Mouse (Mus musculus): ENCODE data around the gene Klk1b21. TPM values are rescaled to one million over a fixed set of nuclear protein-coding genes. Genes with fewer than 3 reads are reported as not detected.
"Not testable (repeated sequence)": the region's sequence is repeated elsewhere in the genome, so short reads cannot be mapped to it uniquely, and the experiment has no call there.

Gene Klk1b21
- polyA plus RNA-seq (2015; fragmentation: Nextera tagmentation; extraction: Ambion mirVana), result not detected in 2 replicates

DNA sequence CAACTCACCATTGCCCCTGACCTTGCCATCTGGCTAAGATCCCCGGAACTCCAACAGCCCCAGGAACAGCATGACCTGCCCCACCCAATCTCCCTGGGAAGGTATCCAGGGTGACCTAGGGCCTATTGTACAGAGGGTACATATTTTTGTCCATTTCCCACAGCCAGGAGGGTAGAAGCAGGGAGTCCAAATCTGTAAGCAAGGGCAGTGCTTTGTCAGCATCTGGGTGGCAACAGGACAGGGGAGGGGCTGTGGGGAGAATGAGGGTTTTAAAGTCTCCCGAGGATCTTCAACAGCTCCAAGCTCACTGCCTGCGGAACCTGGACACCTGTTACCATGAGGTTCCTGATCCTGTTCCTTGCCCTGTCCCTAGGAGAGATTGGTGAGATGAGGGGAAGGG lies at the start of gene Klk1b21:
Klk1b21 (plus strand) TSS at position 301 of the 400 bp plus-strand sequence.
- 55% methylated on average over 3 of the region's 3 CpGs for WGBS
- H3K27me3 ChIP-seq (ENCODE audit: control insufficient read depth, insufficient read depth, low read length); H3K4me1 ChIP-seq (replicated peaks; ENCODE audit: control insufficient read depth, insufficient read depth); H3K9me3 ChIP-seq (ENCODE audit: control insufficient read depth, low read length); DNase-seq (ENCODE audit: low spot score); H3K9ac ChIP-seq (ENCODE audit: low read length); H3K27ac ChIP-seq (replicated peaks); H3K4me3 ChIP-seq (ENCODE audit: low read depth, low read length); ATAC-seq (ENCODE audit: low FRiP score, low TSS enrichment); H3K36me3 ChIP-seq (ENCODE audit: control insufficient read depth, insufficient read depth, low read length); H3K4me2 ChIP-seq (replicated peaks; ENCODE audit: low read depth): not testable (repeated sequence)

DNA sequence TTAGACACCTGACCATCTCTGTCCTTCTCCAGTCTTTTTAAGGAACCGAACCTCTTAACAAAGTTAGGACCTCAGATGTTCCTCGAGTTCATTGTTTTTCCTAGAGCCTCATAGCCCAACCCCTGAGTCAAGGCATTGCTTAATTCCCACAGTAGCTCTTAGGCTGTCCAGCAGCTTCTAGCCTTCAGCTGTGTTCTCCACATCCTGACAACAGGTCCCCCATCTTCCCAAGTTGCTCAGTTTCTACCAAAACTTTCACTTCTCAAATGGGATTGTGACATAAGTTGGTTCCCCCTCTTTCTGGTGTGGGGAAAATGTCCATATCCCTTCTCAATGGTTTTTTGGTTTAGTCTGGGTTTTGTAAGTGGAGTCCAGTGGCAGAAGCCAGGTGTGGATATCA lies 30.0 kb upstream of the Klk1b21 start:
- ATAC-seq (ENCODE audit: low FRiP score, low TSS enrichment) (no peak), DNase-seq (ENCODE audit: low spot score) (no peak)
- Histone ChIP-seq H3K27ac (replicated peaks) (no peak overlapping the region), H3K27me3 (ENCODE audit: control insufficient read depth, insufficient read depth, low read length) (no peaks in the 10 kb centered on the region), H3K9me3 (ENCODE audit: control insufficient read depth, low read length) (no peaks in the 10 kb centered on the region), H3K36me3 (ENCODE audit: control insufficient read depth, insufficient read depth, low read length) (no peaks in the 10 kb centered on the region), H3K4me3 (ENCODE audit: low read depth, low read length) (no peak overlapping the region), H3K9ac (ENCODE audit: low read length) (no peak overlapping the region), H3K4me2 (replicated peaks; ENCODE audit: low read depth) (no peak overlapping the region), H3K4me1 (replicated peaks; ENCODE audit: control insufficient read depth, insufficient read depth) (no peaks in the 10 kb centered on the region)
- TF ChIP-seq CTCF (IDR thresholded peaks at IDR 0.05; ENCODE audit: low read depth), result no peak
- no peak for TF ChIP-seq EP300 (optimal IDR thresholded peaks at IDR 0.05)
- WGBS, result 72% methylated on average over 2 of the region's 2 CpGs

DNA sequence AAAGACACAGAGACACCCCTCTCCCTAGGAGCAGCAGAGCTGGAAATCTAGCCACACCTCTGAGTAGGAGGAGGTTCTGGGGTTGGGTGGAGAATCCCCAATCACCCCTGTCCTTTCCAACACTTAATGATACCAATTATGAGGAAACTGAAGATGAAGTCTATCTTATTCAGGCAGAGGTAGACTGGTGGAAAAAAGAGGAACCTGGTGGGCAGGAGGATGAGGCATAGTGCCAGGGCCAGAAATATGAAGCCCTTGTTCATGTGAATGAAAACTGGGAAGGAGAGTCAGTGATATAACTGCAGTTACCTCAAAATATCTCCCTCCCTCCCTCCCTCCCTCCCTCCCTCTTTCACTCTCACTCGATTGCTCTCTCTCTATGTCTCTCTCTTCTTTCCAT lies 24.4 kb upstream of the Klk1b21 start:
- WGBS, result no CpG with 5 or more reads among the region's 1 CpGs
- Histone ChIP-seq H3K36me3 (ENCODE audit: control insufficient read depth, insufficient read depth, low read length) (no peaks in the 10 kb centered on the region), H3K4me1 (replicated peaks; ENCODE audit: control insufficient read depth, insufficient read depth) (no peaks in the 10 kb centered on the region), H3K27me3 (ENCODE audit: control insufficient read depth, insufficient read depth, low read length) (no peaks in the 10 kb centered on the region), H3K9me3 (ENCODE audit: control insufficient read depth, low read length) (no peaks in the 10 kb centered on the region), H3K9ac (ENCODE audit: low read length) (no peak overlapping the region), H3K27ac (replicated peaks) (no peak overlapping the region), H3K4me2 (replicated peaks; ENCODE audit: low read depth) (no peak overlapping the region), H3K4me3 (ENCODE audit: low read depth, low read length) (no peak overlapping the region)
- no peak for TF ChIP-seq CTCF (IDR thresholded peaks at IDR 0.05; ENCODE audit: low read depth)
- no peak for TF ChIP-seq EP300 (optimal IDR thresholded peaks at IDR 0.05)
- no peak for ATAC-seq (ENCODE audit: low FRiP score, low TSS enrichment)
- DNase-seq (ENCODE audit: low spot score), result no peak

DNA sequence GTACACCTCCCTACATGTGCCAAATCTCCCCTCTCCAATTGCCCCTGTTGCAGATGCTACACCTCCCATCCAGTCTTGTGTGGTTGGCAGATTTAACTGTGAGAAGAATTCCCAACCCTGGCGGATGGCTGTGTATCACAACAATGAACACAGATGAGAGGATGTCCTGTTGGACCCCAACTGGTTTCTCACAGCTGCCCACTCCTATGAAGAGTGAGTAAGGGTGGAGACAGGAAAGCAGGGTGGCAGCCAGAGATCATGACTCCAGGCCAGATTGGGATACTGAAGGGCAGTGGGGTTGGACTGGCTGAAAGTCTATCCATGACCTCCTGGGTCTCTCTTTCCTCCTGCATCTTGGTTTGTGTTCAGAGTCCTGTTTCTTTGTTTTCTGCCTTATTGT lies 6.0 kb upstream of the Klk1b21 start:
- H3K4me2 ChIP-seq (replicated peaks; ENCODE audit: low read depth), result no peak overlapping the region
- 96% methylated on average over 1 of the region's 1 CpGs for WGBS
- DNase-seq (ENCODE audit: low spot score) (no peak), ATAC-seq (ENCODE audit: low FRiP score, low TSS enrichment) (no peak)
- no peak overlapping the region for H3K4me3 ChIP-seq (ENCODE audit: low read depth, low read length)
- no peak overlapping the region for H3K27ac ChIP-seq (replicated peaks)
- no peak overlapping the region for H3K9ac ChIP-seq (ENCODE audit: low read length)
- no peaks in the 10 kb centered on the region for H3K27me3 ChIP-seq (ENCODE audit: control insufficient read depth, insufficient read depth, low read length)
- H3K4me1 ChIP-seq (replicated peaks; ENCODE audit: control insufficient read depth, insufficient read depth), result no peaks in the 10 kb centered on the region
- no peaks in the 10 kb centered on the region for H3K9me3 ChIP-seq (ENCODE audit: control insufficient read depth, low read length)
- H3K36me3 ChIP-seq (ENCODE audit: control insufficient read depth, insufficient read depth, low read length), result no peaks in the 10 kb centered on the region
- TF ChIP-seq CTCF (IDR thresholded peaks at IDR 0.05; ENCODE audit: low read depth), result no peak
- TF ChIP-seq EP300 (optimal IDR thresholded peaks at IDR 0.05), result no peak

DNA sequence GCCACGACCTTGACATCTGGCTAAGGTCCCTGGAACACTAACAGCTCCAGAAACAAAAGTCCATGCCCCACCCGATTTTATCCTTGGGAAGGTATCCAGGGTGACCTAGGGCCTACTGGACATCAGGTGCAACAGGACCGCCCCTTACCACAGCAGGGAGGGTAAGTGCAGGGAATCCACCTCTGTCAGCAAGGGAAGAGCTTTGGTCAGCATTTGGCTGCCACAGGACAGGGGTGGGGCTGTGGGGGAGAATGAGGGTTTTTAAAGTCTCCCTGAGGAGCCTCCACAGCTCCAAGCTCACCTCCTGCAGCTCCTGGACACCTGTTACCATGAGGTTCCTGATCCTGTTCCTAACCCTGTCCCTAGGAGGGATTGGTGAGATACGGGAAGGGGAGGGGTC lies 10.2 kb downstream of the Klk1b21 start, which contains the start of gene Klk1b22:
Klk1b22 (plus strand) TSS at position 301 of the 400 bp plus-strand sequence.
- Histone ChIP-seq H3K4me3 (ENCODE audit: low read depth, low read length) (no peak within 1 kb of the TSS), H3K4me2 (replicated peaks; ENCODE audit: low read depth) (no peak within 1 kb of the TSS), H3K9ac (ENCODE audit: low read length) (no peak within 1 kb of the TSS), H3K27ac (replicated peaks) (no peak within 1 kb of the TSS), H3K9me3 (ENCODE audit: control insufficient read depth, low read length) (no peaks in the 10 kb centered on the region), H3K36me3 (ENCODE audit: control insufficient read depth, insufficient read depth, low read length) (no peaks in the 10 kb centered on the region), H3K4me1 (replicated peaks; ENCODE audit: control insufficient read depth, insufficient read depth) (no peaks in the 10 kb centered on the region), H3K27me3 (ENCODE audit: control insufficient read depth, insufficient read depth, low read length) (no peaks in the 10 kb centered on the region)
- no peak for ATAC-seq (ENCODE audit: low FRiP score, low TSS enrichment)
- WGBS, result 54% methylated on average over 4 of the region's 4 CpGs
- no peak for DNase-seq (ENCODE audit: low spot score)
- TF ChIP-seq CTCF (IDR thresholded peaks at IDR 0.05; ENCODE audit: low read depth), result no peak
- TF ChIP-seq EP300 (optimal IDR thresholded peaks at IDR 0.05), result no peak

DNA sequence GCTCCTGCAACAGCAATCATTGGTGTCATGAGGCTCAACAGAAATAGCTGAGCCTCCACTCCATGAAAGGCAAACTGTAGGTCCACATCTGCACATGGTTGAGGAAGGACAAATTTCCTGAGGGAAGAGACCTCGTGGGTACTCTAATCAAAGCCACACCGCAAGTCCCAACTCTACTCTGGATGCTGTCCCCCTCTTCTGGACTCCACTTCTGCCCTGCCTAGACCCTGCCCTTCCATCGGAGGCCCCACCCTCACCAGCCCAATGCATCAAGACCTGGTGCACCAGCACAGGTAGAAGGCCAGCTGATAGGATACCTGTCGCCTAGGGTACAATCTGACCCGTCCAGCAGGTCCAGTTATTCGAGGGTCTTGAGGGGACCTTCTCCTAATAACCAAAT lies 21.3 kb downstream of the Klk1b21 start:
- WGBS, result 79% methylated on average over 6 of the region's 6 CpGs
- Histone ChIP-seq H3K36me3 (ENCODE audit: control insufficient read depth, insufficient read depth, low read length) (no peaks in the 10 kb centered on the region), H3K4me2 (replicated peaks; ENCODE audit: low read depth) (no peak overlapping the region)

More for the DNA sequence above, 21.3 kb downstream of the Klk1b21 start:
- TF ChIP-seq EP300 (optimal IDR thresholded peaks at IDR 0.05) (no peak), CTCF (IDR thresholded peaks at IDR 0.05; ENCODE audit: low read depth) (no peak)
- no peak for DNase-seq (ENCODE audit: low spot score)
- Histone ChIP-seq H3K4me1 (replicated peaks; ENCODE audit: control insufficient read depth, insufficient read depth) (no peaks in the 10 kb centered on the region), H3K9ac (ENCODE audit: low read length) (no peak overlapping the region), H3K9me3 (ENCODE audit: control insufficient read depth, low read length) (no peaks in the 10 kb centered on the region), H3K27ac (replicated peaks) (no peak overlapping the region), H3K27me3 (ENCODE audit: control insufficient read depth, insufficient read depth, low read length) (no peaks in the 10 kb centered on the region), H3K4me3 (ENCODE audit: low read depth, low read length) (no peak overlapping the region)
- ATAC-seq (ENCODE audit: low FRiP score, low TSS enrichment), result no peak
